Mouse (Mus musculus): Measurements from ENCODE around the gene Lyrm7.

GRCm38 (mm10) chr11:54907259-54907658 lies 46.5 kb upstream of the Lyrm7 start:
- TF ChIP-seq CTCF (IDR thresholded peaks at IDR 0.05; ENCODE audit: control insufficient read depth, insufficient read depth, insufficient replicate concordance, low read depth, low read length): no peak
- TF ChIP-seq POLR2A (IDR thresholded peaks at IDR 0.05; ENCODE audit: control insufficient read depth, low read depth, low read length): no peak

Data from testis, adult 2 months (tissue).